Mouse (Mus musculus): ENCODE results near the gene Notum. TPM values are rescaled to one million over a fixed set of nuclear protein-coding genes. Genes with fewer than 3 reads are reported as not detected.

Notum gene
- total RNA-seq, 2 experiments from 2014 or later: 7.9 to 10.2 TPM

GRCm38 (mm10) chr11:120641255-120641654 is 19.7 kb downstream of the Notum start:
- DNase-seq (ENCODE audit: low spot score in 2 of 2): no peak

GRCm38 (mm10) chr11:120634810-120635209 is 26.2 kb downstream of the Notum start:
- no peak for DNase-seq (ENCODE audit: low spot score in 2 of 2)

- peak; percentile 87 to 93 for DNase-seq (ENCODE audit: low spot score in 2 of 2)
These were observed 27.2 kb downstream of the Notum start, which contains the start of gene Mafg for GRCm38 (mm10) chr11:120633520-120634343. Gene Mafg, minus strand, starts transcription at chr11:120633600.

GRCm38 (mm10) chr11:120632559-120633519 is 28.1 kb downstream of the Notum start:
- DNase-seq (ENCODE audit: low spot score in 2 of 2): peak; percentile 56 to 70

GRCm38 (mm10) chr11:120631726-120632448 is 29.1 kb downstream of the Notum start:
- no peak for DNase-seq (ENCODE audit: low spot score in 2 of 2)

- DNase-seq (ENCODE audit: low spot score in 2 of 2): no peak
These were observed 29.9 kb downstream of the Notum start for GRCm38 (mm10) chr11:120630881-120631725.

- no peak for DNase-seq (ENCODE audit: low spot score in 2 of 2)
These were observed 30.5 kb downstream of the Notum start for GRCm38 (mm10) chr11:120630401-120630871.

- no peak for DNase-seq (ENCODE audit: low spot score in 2 of 2)
These were observed 31.1 kb downstream of the Notum start for GRCm38 (mm10) chr11:120629911-120630310.

GRCm38 (mm10) chr11:120629341-120629730 is 31.6 kb downstream of the Notum start:
- DNase-seq (ENCODE audit: low spot score in 2 of 2): no peak

GRCm38 (mm10) chr11:120628601-120629340 is 32.2 kb downstream of the Notum start:
- no peak for DNase-seq (ENCODE audit: low spot score in 2 of 2)

- DNase-seq (ENCODE audit: low spot score in 2 of 2): no peak
These were observed 33.3 kb downstream of the Notum start for GRCm38 (mm10) chr11:120627468-120628300.

GRCm38 (mm10) chr11:120626785-120627467 is 34.0 kb downstream of the Notum start:
- DNase-seq (ENCODE audit: low spot score in 2 of 2): no peak

- DNase-seq (ENCODE audit: low spot score in 2 of 2): no peak
These were observed 35.7 kb downstream of the Notum start, which contains the start of gene Sirt7 for GRCm38 (mm10) chr11:120625152-120625775. Gene Sirt7, minus strand, starts transcription at chr11:120625240.

- DNase-seq (ENCODE audit: low spot score in 2 of 2): peak; percentile 77 to 87
These were observed 36.3 kb downstream of the Notum start for GRCm38 (mm10) chr11:120624680-120625111.

GRCm38 (mm10) chr11:120623961-120624679 is 36.9 kb downstream of the Notum start:
- DNase-seq (ENCODE audit: low spot score in 2 of 2): peak; percentile 54 to 65

- no peak for DNase-seq (ENCODE audit: low spot score in 2 of 2)
These were observed 38.2 kb downstream of the Notum start for GRCm38 (mm10) chr11:120622805-120623204.

Data from layer of hippocampus, postnatal 14 days (tissue).